Mouse (Mus musculus) embryo, embryonic 11 days (tissue): ENCODE data around the gene Abca13.
"Not testable (repeated sequence)": the region's sequence is repeated elsewhere in the genome, so short reads cannot be mapped to it uniquely, and the experiment has no call there.

Source experiments
- DNase-seq: peaks from one replicate; pipeline ENCODE4 v3.0.0-alpha.2; 2015

Gene Abca13

GRCm38 (mm10) chr11:9191555-9192131 lies at the start of gene Abca13:
Abca13 (plus strand) TSS chr11:9191942.
- peak; percentile 24 for DNase-seq

- DNase-seq, result no peak
These were observed 46.6 kb upstream of the Abca13 start for GRCm38 (mm10) chr11:9145113-9145512.

DNA sequence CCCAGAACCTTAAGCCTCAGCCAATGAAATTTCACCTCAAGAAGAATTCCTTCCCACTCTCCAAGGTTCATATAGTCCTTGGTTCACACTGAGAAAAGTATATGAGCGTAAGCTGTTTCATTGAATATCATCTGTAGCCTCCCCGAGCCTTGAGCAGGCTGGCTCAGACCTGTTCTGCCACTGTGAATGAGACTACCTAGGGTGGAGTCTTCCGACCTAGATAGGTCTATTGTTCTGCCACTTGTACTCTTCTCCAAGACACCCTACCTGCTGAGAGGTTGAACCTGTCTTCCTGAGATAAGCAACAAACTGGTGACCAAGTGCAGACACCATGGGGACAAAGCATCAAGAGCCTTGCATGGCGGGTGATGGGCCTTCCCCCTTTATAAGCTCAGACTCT lies 45.6 kb upstream of the Abca13 start:
- DNase-seq, result no peak

DNA sequence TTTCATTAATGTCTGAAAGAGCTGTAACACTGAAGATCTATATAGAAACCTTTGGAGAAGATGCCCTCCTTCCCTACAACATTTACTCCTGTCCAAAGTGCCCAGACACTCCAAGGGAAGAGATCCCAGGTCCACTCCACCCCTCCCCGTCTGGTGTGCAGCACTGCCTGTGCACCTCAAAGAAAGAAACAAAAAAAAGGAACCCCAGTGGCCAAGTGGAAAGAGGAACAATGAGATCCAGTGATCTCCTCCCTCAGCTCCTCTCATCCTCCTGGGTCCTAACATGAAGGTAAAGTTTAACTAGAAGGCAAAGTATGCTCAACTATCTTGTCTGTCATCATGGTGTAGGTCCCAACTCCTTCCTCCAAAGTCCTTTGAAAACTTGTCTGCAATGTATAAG lies 45.1 kb upstream of the Abca13 start:
- DNase-seq, result no peak

DNA sequence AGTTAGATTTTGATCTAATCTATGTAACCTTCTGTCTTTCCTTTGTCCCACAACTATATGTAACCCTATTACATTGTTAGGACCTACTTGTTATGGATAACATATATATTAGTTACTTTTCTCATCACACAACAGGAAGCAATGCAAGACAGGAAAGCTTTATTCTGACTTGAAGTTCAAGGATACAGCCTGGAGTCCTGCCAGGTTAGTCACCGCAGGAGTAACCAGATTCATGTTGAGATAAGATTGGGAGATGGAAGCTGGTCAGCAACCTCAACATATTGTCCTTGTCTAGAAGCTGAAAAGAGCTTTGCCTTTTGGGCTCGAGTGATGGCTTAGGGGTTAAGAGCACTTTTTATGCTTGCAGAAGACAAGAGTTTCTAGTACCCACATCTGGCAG lies 43.5 kb upstream of the Abca13 start:
- DNase-seq, result no peak

GRCm38 (mm10) chr11:9150403-9150802 lies 41.3 kb upstream of the Abca13 start:
- DNase-seq, result not testable (repeated sequence)

DNA sequence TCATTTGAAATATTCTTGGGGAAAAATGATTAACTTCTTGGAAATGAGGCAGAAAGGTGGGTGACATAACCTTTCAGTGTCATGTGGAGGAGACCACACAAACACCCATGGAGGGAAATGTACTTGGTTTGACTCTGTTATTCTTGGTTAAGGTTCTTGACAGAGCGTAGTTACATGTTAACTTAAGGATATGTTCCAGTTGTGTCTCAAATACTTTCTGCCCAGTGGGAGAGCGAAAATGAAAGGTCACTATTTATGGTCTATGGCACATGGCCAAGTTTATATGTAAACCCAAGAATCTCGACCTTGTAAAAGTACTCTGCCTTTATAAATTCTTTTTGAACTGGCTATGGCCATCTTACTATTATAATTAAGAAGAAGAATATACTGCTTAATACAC lies 31.8 kb upstream of the Abca13 start:
- DNase-seq, result no peak

- no peak for DNase-seq
These were observed 24.4 kb upstream of the Abca13 start for GRCm38 (mm10) chr11:9167331-9167730.

DNA sequence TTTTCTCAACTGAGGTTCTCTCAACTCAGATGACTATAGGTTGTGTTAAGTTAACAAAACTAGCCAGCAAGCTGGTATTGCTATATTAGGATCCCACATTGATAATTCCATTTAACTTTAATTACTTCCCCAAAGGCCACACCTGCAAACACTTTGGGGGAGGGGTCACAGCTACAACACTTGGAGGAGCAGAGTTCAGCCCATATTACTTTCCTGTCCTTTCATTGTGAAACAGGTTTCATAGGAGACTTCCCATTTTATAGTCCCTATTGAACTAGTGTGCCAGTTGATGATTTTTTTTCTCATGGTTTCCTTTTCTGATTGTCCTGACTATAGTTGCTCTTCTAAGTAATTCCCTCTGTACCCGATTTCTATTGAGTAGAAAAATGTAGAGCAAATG lies 10.3 kb upstream of the Abca13 start:
- no peak for DNase-seq

GRCm38 (mm10) chr11:9189471-9189870 lies 2.3 kb upstream of the Abca13 start:
- not testable (repeated sequence) for DNase-seq

DNA sequence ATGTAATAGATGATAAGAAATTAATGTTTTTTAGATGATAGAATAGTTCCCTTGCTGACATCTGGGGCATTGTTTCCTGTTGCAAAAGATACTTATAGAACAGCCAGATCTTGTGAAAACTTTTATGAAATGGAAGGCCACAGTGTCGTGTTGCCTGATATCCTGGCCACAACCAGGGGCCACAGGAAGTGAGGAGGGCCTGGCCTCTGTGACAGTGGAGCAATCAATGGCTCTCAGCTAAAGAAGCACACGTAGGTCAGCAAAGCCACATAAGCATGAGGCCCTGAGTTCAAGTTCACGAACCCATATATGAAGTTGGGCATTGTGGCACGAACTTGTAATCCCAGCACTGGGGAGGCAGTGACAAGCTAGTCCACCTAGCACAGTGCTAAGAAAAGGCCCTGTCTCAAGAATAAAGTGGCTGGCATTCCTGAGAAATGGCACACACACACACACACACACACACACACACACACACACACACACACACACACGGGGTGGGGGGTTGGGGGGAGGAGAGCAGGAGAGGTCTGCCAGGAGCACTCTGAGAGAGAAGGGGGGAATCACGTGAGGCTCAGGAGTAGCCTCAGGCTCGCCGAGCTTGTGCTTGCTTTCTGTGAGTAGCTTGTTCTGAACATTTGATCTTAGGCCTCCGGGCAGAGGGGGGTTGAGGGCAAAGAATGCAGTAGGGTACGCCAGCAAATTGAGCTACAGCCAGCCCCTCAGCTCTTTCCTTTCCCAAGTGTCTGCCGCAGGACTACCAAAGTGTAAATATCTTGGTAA lies 779 bp upstream of the Abca13 start:
- peak; percentile 61 for DNase-seq

DNA sequence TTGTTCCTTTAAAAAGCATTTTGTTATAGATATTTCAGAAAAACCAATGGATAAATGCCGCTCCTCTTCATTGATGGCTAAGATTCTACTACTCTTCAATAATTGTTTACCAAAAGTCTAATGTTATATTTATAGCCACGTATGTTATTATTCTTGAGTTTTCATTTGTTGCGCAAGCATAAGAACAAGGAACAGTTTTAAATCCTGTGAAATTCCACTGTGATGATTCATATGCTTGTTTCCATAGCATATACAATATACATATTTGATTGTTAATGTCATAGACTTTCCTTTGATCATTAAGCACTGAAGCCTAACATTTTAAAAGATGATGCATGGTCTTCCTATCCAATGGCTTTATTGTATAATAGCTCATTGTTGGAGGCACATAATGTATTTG lies 3.1 kb downstream of the Abca13 start:
- DNase-seq, result no peak

- no peak for DNase-seq
These were observed 8.1 kb downstream of the Abca13 start for GRCm38 (mm10) chr11:9199868-9200267.

DNA sequence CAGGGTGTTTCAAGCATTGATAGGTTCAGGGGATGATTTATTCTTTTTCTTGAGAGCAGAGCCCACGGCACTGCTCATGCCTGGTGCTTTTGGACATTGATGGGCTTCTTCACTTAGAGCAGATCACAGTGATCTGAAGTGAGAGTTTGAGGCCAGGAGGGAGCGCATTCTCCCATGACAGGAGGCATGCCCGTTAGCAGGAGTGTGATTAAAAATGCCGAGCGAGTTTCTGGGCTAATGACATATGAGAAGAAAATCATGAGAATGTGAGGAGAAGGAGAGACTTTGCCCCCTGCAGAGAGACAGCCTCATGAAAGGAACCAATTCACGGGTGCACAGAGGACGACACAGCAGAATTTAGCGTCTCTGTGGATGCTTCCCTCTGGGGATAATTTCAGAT lies 19.0 kb downstream of the Abca13 start:
- DNase-seq, result no peak

- no peak for DNase-seq
These were observed 21.8 kb downstream of the Abca13 start for GRCm38 (mm10) chr11:9213580-9213979.

GRCm38 (mm10) chr11:9216252-9216651 lies 24.5 kb downstream of the Abca13 start:
- peak; percentile 41 for DNase-seq

- no peak for DNase-seq
These were observed 28.8 kb downstream of the Abca13 start for GRCm38 (mm10) chr11:9220501-9220900.

- DNase-seq, result no peak
These were observed 29.9 kb downstream of the Abca13 start for GRCm38 (mm10) chr11:9221646-9222045.

- DNase-seq, result no peak
These were observed 34.7 kb downstream of the Abca13 start for GRCm38 (mm10) chr11:9226399-9226798.

GRCm38 (mm10) chr11:9249627-9250026 lies 57.9 kb downstream of the Abca13 start:
- peak; percentile 11 for DNase-seq

- DNase-seq, result not testable (repeated sequence)
These were observed 71.3 kb downstream of the Abca13 start for GRCm38 (mm10) chr11:9263072-9263471.

DNA sequence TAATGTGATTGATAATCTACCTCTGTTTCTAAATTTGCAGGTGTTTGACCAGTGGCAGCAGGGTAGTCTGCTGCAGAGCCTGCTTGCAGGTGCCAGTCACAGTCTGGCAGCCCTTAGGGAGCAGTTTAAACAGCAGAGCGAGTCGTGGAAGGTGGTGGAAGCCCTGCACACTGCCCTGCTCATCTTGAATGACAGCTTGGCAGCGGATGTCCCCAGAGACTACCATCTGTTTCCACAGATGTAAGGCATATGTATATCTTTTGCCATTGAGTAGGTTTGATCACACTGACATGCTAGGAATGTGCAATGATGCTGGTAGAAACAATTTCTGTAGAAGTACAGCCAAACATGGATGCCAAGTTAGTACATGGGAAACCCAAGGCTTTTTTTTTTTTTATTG lies 77.3 kb downstream of the Abca13 start:
- no peak for DNase-seq

GRCm38 (mm10) chr11:9285204-9285603 lies 93.5 kb downstream of the Abca13 start:
- no peak for DNase-seq

DNA sequence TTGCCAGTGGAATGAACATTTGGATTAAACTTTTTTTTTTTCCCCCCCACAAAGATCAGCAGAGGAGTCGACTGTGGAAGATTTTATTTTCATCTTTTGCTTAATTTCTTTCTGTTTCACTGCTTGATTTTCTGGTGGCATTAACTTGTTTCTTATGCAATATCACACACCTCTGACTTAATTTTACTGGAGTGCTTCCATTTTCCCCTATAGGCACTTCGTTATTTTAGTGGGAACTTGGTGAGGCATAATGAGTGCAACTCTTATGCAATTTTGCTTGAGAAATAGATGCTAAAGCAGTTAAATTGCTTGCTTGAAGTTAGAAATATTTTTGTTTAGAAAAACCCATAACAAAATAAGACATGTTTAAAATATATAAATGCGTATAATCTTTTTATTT lies 94.0 kb downstream of the Abca13 start:
- no peak for DNase-seq

DNA sequence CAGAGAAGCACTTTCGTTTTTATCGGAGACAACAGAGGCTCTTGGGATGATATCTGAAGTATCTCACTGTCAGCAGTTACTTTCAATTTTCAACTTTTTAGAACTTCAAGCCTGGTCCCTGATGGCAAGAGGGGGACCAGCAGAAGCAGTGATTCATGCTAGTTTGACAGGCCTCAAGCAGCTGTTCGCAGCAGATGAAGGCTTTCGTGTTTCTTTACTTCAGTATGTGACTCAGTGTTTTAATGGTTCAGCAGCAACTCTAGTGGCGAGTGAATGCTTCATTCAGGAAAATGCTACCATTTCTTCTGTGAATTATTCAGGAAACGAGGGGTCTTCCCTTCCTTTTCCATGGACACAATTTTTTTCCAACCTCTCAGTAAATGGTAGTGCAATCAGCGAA lies 99.4 kb downstream of the Abca13 start:
- no peak for DNase-seq
